Mouse (Mus musculus) heart, adult 2 months (tissue): ENCODE results near the gene Cfap77.
A peak's percentile ranks its signal among the peaks of the same experiment; 100 is the strongest.

Experiments used
- CTCF ChIP-seq: fragments of 200-600 bp; IDR thresholded peaks from 2 replicates; pipeline ENCODE4 v1.8.1; 2022; ENCODE audit warnings: antibody characterized with exemption, mild to moderate bottlenecking, moderate library complexity
- EP300 ChIP-seq: fragments of 200-500 bp; IDR thresholded peaks from 2 replicates; pipeline ENCODE4 v1.6.1; 2011; ENCODE audit warnings: low read depth, low read length, control low read depth; ENCODE audit not compliant: insufficient read depth
- POLR2A ChIP-seq: fragments of 200-500 bp; IDR thresholded peaks from 2 replicates; pipeline ENCODE4 v1.6.1; 2011; ENCODE audit warnings: mild to moderate bottlenecking, low read depth, low read length, control low read depth; ENCODE audit not compliant: insufficient read depth

- TF ChIP-seq POLR2A (no peak), CTCF (peak; percentile 75), EP300 (0 out of 2 replicates have a peak, but pooled peaks have one; percentile 18)
Measured at GRCm38 (mm10) chr2:28923912-28924311, 131.0 kb downstream of the Cfap77 start.
